Mouse (Mus musculus) limb, embryonic 14.5 days (tissue): ENCODE results near the gene Rab21. TPM values are rescaled to one million over a fixed set of nuclear protein-coding genes. Genes with fewer than 3 reads are reported as not detected.

Experiments used
- ATAC-seq: fragments of 200-750 bp; cut with Nextera tagmentation; 2 replicates; pipeline ENCODE4 v1.8.0; 2017; ENCODE audit warnings: low read depth, moderate number of reproducible peaks, moderate TSS enrichment; ENCODE audit not compliant: low FRiP score
- DNase-seq: peaks from one replicate; pipeline ENCODE4 v3.0.0-alpha.2; 2015; ENCODE audit warnings: low spot score
- H3K27ac ChIP-seq: fragments of 300-500 bp; sonication (generic); replicated peaks from 2 replicates; pipeline ENCODE4 v1.5.1; 2014; ENCODE audit warnings: low read depth, mild to moderate bottlenecking, low read length, moderate library complexity, mixed read lengths
- H3K27me3 ChIP-seq: fragments of 300-500 bp; sonication (generic); 2 replicates; pipeline ENCODE4 v1.6.1; 2014; ENCODE audit warnings: low read length, mixed read lengths; ENCODE audit not compliant: control insufficient read depth, insufficient read depth
- H3K36me3 ChIP-seq: fragments of 300-500 bp; sonication (generic); 2 replicates; pipeline ENCODE4 v1.6.1; 2014; ENCODE audit warnings: mild to moderate bottlenecking, low read length, moderate library complexity, mixed read lengths; ENCODE audit not compliant: control insufficient read depth, insufficient read depth
- H3K4me1 ChIP-seq: fragments of 300-500 bp; sonication (generic); 2 replicates; pipeline ENCODE4 v1.6.1; 2014; ENCODE audit warnings: antibody characterized with exemption, low read length, mixed read lengths; ENCODE audit not compliant: control insufficient read depth, insufficient read depth
- H3K4me2 ChIP-seq: fragments of 300-500 bp; sonication (generic); replicated peaks from 2 replicates; pipeline ENCODE4 v1.6.1; 2014; ENCODE audit warnings: low read depth, mild to moderate bottlenecking, low read length, moderate library complexity; ENCODE audit not compliant: severe bottlenecking
- H3K4me3 ChIP-seq: fragments of 300-500 bp; sonication (generic); replicated peaks from 2 replicates; pipeline ENCODE4 v1.5.1; 2014; ENCODE audit warnings: low read length
- H3K9ac ChIP-seq: fragments of 300-500 bp; sonication (generic); 2 replicates; pipeline ENCODE4 v1.6.1; 2014; ENCODE audit warnings: mild to moderate bottlenecking, low read depth, low read length, moderate library complexity; ENCODE audit not compliant: severe bottlenecking
- H3K9me3 ChIP-seq: fragments of 300-500 bp; sonication (generic); 2 replicates; pipeline ENCODE4 v1.6.1; 2016; ENCODE audit warnings: low read length; ENCODE audit not compliant: control insufficient read depth
- POLR2A ChIP-seq: fragments of 200-500 bp; IDR thresholded peaks from 2 replicates; pipeline ENCODE4 v1.8.0; 2012; ENCODE audit warnings: inconsistent platforms, mild to moderate bottlenecking, moderate library complexity, borderline replicate concordance; ENCODE audit not compliant: insufficient read depth, insufficient read length; ENCODE audit errors: extremely low read depth
- WGBS: fragments of 180-500 bp; shearing (Covaris S2); extraction: QIAGEN DNeasy Blood & Tissue Kit; methylation state at CpG from one replicate; pipeline ENCODE4 v1.1.7; 2014; 5-methylcytosine and 5-hydroxymethylcytosine counted together
- polyA plus RNA-seq, 2 experiments: library from polyadenylated mRNA; depleted of rRNA in 1 of 2; stranded (reverse) in 1 of 2; unstranded in 1 of 2; fragments of >200 nt; fragmentation: Nextera tagmentation in 1 of 2; extraction: Ambion mirVana in 1 of 2; gene quantifications; 2 replicates each; pipeline versions ENCODE4 v1.2.1 to v1.2.3; 2012 to 2014

Rab21 gene
- polyA plus RNA-seq, 2 experiments: 8.0 to 19.9 TPM

DNA sequence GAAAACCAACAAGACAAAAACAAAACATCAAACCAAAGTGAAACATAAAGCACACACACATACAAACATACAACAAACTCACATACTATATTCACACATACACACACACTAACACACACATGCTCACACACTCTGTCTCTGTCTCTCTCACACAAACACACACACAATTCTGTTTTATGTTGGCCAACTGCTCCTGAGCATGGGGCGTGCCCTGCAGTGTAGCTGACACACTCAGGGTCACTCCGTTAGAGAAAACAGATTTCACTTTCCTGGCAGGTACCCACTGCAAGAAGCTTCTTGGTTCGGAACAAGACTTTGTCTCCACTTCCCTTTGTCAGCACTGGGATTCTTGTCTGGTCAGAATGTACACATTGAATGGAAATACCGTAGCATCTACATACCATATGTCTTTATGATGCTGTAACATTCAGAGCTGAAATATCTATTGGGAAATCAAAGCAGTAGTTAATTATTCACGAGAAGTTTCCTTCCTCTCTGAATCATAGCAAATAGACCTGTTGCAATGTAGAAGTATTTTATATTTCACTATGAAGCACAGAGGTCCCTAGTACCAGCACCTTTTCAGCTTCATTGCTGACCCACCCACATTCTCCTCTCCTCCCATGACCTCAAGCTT lies 52.4 kb downstream of the Rab21 start:
- DNase-seq: no peak
- H3K27me3 ChIP-seq: no peaks in the 10 kb centered on the region
- H3K9ac ChIP-seq: no peak overlapping the region
- TF ChIP-seq POLR2A: no peak
- WGBS: 78% methylated on average over 5 of the region's 5 CpGs
- no peaks in the 10 kb centered on the region for H3K4me1 ChIP-seq
- H3K36me3 ChIP-seq: no peaks in the 10 kb centered on the region
- no peak for ATAC-seq
- H3K4me3 ChIP-seq: no peak overlapping the region
- no peak overlapping the region for H3K27ac ChIP-seq
- H3K9me3 ChIP-seq: no peaks in the 10 kb centered on the region
- no peak overlapping the region for H3K4me2 ChIP-seq

DNA sequence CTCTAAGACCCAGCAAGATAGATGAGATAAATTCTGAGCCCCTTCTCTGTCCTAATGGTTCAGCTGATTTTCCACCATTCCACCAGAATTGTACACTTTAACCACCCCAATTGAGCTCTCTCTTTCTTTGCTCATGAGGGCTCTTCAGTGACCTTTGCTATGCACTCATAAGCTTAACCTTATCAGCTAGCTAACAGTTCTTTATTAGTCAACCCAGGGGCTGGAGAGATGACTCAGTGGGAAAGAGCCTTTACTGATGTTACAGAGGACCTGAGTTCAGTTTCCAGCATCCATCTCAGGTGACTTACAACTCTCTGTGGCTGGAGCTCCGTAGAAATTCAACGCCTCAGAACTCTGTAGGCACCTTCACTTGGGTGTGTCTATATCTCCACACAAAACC lies 53.1 kb downstream of the Rab21 start:
- no peak overlapping the region for H3K27ac ChIP-seq
- no peaks in the 10 kb centered on the region for H3K36me3 ChIP-seq
- DNase-seq: no peak
- H3K4me2 ChIP-seq: no peak overlapping the region
- TF ChIP-seq POLR2A: no peak
- H3K9me3 ChIP-seq: no peaks in the 10 kb centered on the region
- no peak for ATAC-seq
- H3K4me3 ChIP-seq: no peak overlapping the region
- no peaks in the 10 kb centered on the region for H3K4me1 ChIP-seq
- no peak overlapping the region for H3K9ac ChIP-seq
- 88% methylated on average over 2 of the region's 2 CpGs for WGBS
- H3K27me3 ChIP-seq: no peaks in the 10 kb centered on the region

- Histone ChIP-seq H3K4me2 (no peak overlapping the region), H3K9me3 (no peaks in the 10 kb centered on the region), H3K27ac (no peak overlapping the region), H3K27me3 (no peaks in the 10 kb centered on the region), H3K36me3 (no peaks in the 10 kb centered on the region), H3K4me1 (no peaks in the 10 kb centered on the region), H3K9ac (no peak overlapping the region), H3K4me3 (no peak overlapping the region)
- 91% methylated on average over 3 of the region's 3 CpGs for WGBS
- DNase-seq (no peak), ATAC-seq (no peak)
- no peak for TF ChIP-seq POLR2A
Observed at GRCm38 (mm10) chr10:115261428-115261827, 54.0 kb downstream of the Rab21 start.

- no peak overlapping the region for H3K4me2 ChIP-seq
- 76% methylated on average over 5 of the region's 5 CpGs for WGBS
Observed at GRCm38 (mm10) chr10:115256162-115256561, 59.2 kb downstream of the Rab21 start.

GRCm38 (mm10) chr10:115253521-115253920 lies 61.9 kb downstream of the Rab21 start:
- TF ChIP-seq POLR2A: no peak
- no peaks in the 10 kb centered on the region for H3K36me3 ChIP-seq
- no peak overlapping the region for H3K4me3 ChIP-seq
- H3K27ac ChIP-seq: no peak overlapping the region
- 62% methylated on average over 3 of the region's 3 CpGs for WGBS
- no peak overlapping the region for H3K9ac ChIP-seq
- DNase-seq (no peak), ATAC-seq (no peak)
- peaks cover 14% of the 10 kb centered on the region for H3K4me1 ChIP-seq
- H3K9me3 ChIP-seq: no peaks in the 10 kb centered on the region
- no peak overlapping the region for H3K4me2 ChIP-seq
- no peaks in the 10 kb centered on the region for H3K27me3 ChIP-seq

More at GRCm38 (mm10) chr10:115256162-115256561, 59.2 kb downstream of the Rab21 start:
- H3K36me3 ChIP-seq: no peaks in the 10 kb centered on the region
- H3K4me3 ChIP-seq: no peak overlapping the region
- TF ChIP-seq POLR2A: no peak
- no peaks in the 10 kb centered on the region for H3K9me3 ChIP-seq
- H3K27ac ChIP-seq: no peak overlapping the region
- DNase-seq (no peak), ATAC-seq (no peak)
- H3K27me3 ChIP-seq: no peaks in the 10 kb centered on the region
- no peak overlapping the region for H3K9ac ChIP-seq
- H3K4me1 ChIP-seq: peaks cover 4% of the 10 kb centered on the region; the same call in 1 of the 2 replicates
